Mouse (Mus musculus): Measurements from ENCODE around the gene Ppil6.
A peak's percentile ranks its signal among the peaks of the same experiment; 100 is the strongest.

Ppil6 gene

DNA sequence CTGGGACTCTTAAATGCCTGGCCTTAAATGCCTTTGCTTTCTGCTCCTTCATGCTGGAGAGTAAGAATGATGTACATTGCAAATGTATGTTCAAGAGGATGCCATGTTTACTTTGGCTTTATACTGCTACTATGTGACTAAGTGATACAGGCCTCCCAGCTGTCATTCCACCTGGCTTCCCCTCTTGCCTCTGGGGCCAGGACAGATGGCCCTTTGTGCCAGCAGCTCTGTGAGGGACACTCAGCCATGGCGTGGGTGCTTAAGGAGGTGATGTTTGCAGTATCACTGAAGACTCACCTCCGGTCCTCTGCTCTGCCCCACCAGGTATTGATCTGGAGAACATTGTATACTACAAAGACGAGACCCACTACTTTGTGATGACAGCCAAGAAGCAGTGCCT is 10.3 kb upstream of the Ppil6 start:
- DNase-seq, result no peak

DNA sequence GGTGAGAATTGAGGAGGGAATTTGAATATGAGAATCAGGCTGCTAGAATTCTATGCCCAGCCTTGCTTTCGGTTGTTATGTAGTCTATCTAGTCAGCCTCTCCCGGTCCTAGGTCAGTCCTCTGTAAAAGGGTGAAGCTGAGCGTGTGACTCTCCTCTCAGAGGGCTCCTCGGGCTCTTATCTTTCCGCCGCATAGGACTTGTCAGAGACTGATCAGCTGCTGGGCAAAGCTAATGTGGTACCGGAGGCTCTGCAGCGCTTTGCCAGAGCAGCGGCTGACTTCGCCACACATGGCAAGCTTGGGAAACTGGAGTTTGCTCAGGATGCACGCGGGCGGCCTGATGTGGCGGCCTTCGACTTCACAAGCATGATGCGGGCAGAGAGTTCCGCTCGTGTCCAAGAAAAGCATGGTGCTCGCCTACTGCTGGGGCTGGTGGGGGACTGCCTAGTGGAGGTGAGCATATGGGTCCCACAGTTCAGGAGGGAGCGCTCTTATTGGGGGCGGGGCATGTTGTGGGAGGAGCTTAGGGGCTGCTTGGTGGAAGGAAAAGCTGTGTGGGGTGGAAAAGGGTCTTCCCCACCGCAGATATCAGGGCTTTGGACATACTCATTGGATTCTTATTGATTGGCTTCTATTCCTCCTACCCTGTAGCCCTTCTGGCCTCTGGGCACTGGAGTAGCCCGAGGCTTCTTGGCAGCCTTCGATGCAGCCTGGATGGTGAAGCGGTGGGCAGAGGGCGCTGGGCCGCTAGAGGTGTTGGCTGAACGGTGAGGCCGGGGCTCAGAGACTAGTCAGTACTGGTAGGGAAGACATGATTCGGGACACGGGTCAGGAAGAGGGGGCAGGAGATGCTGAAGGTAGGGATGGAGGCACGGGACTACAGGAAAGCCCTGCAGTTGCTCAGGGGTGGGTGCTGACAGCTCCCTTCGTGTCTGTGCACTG is 9.0 kb upstream of the Ppil6 start:
- no peak for DNase-seq

DNA sequence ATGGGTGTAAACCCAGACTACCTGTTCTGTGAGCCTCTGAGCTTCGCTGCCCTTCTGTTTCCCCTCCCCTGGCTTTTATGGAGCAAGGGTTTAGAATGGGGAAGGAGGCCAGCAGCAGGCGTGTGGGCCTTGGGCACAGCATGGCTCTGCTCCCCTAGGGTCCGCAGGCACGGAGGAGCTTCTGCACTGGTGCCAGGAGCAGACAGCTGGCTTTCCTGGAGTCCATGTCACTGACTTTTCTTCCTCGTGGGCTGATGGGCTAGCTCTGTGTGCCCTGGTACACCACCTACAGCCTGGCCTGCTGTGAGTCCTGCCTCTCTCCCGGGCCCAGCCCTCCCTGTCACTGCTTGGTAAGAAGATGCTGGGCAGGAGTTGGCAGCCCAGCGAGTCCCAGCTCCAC is 7.8 kb upstream of the Ppil6 start:
- peak; percentile 51 for DNase-seq

DNA sequence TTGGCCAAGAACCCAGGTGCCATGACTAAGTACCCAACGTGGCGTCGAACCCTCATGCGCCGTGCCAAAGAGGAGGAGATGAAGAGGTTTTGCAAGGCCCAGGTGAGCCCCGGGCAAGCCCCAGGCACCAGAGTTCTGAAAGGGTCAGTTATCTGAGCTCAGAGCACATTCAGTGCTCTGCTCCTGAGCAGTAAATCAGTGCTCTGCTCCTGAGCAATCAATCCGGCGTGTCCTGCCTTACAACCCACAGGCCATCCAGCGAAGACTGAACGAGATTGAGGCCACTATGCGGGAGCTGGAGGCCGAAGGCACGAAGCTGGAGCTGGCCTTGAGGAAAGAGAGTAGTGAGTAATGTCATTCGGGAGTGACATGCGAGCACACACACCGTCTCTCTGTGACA is 4.5 kb upstream of the Ppil6 start:
- DNase-seq, result no peak

DNA sequence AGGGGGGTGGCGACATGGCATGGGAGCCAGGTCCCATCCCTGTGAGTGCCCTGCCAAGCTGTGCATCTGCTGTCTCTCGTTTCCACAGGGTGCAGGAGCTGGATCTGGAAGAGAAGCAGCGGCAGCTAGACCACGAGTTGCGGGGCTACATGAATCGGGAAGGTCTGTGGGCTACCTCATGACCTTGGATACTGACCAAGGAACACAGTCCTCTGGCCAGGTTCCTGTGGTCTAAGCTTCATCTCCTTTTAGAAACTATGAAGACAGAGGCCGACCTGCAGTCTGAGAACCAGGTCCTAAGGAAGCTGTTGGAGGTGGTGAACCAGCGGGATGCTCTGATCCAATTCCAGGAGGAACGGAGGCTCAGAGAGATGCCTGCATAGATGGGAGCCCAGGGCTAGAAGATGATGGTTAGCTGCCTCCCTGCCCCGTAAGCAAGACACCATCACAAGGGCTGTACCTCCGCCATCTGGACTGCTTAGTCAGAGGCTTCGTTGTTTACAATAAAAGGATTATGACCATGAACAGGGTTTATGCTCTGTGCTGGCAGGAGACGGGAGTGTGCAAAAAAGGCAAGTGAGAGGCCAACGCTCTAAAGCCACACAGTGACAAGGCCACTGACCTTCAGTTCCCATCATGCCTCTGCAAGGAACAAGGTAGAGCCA is 3.6 kb upstream of the Ppil6 start:
- DNase-seq, result no peak

DNA sequence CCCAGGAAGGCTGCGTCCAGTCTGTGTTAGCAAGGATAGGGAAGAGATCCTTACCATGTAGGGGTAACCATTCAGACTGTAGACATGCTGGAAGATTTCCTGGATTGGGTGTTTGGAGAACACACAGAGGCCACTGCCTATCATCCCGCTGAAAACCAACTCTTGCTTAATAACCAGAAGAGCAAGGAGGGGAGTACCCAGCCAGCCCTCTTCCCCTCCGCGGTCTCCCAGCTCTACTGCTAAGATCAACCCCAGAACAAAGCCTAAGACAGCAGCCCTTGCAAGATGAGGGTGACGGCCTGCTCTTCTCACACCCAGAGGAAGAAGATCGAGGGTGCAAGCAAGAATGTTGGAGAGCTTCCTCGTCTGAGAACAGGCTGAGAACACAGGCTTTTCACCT is 1.4 kb upstream of the Ppil6 start:
- no peak for DNase-seq

DNA sequence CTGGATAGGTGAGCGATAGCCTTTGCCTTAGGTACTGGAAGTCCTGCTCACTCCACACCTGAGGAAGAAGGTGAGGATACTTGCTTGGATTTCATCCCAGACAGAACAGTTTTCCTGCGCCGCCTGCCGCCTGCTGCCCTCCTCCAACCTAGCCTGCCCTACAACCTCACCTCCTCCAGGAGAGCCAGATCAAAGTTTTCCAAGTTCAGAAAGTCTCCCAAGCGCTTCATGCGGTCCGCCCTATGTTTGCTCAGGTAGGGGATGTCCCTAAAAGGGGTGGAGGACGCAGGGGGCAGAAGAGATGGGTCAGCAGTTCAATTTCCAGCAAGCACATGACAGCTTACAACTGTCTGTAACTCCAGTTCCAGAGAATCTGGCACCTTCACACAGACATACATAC is 945 bp upstream of the Ppil6 start:
- DNase-seq, result no peak

DNA sequence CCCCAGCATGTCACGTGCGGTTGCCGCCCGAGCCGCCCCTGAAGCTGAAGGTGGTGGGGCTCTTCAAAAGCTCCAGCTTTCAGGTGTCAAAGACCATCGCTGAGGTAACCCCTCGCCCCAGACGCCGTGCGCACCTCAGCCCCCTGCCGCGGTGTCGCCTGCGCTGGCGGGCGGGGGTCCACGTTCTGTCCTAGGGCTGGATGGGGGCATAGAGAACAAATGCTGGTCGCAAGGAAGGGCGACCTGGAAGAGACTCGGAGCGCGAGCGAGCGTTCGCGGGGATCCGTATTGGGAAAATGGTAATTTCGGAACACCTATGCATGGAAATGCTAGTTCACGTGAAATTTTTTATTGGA is 257 bp downstream of the Ppil6 start:
- no peak for DNase-seq

DNA sequence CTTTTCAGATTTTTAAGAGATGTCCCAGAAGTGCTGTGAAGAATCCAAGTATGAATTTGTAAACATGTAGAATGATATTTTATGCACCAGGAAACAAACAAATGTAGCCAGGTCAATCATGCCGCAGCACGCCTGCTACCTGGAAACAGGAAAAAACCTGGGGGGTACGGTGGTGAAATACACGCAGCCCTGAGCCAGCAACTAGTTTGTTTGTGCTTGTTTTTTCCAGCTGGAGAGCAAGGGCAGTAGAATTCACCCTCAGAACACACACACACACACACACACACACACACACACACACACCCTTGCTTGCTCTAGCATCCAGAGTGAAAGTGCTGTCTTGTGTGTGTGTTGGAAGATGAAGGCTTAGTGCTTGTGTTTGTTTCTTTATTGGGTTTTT is 872 bp downstream of the Ppil6 start:
- no peak for DNase-seq

DNA sequence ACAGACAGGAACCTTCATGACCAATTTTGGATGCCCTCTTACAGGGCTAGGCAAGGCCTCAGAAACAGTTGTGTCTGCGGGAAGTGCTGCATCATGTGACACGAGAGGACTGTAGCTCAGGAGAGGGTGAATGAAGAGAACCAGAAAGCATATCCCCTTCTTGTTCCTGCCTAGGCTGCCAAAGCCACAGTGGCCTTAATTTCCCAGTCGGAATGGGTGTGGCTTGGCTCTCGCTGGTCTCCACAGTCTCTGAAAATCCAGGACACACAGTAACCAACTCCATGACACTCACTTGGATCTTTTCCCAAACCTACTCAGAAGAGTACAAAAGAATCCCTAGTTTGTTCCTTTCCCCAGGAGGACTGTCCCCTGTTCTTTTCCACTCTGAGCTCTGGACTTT is 10.7 kb downstream of the Ppil6 start:
- peak; percentile 27 for DNase-seq

DNA sequence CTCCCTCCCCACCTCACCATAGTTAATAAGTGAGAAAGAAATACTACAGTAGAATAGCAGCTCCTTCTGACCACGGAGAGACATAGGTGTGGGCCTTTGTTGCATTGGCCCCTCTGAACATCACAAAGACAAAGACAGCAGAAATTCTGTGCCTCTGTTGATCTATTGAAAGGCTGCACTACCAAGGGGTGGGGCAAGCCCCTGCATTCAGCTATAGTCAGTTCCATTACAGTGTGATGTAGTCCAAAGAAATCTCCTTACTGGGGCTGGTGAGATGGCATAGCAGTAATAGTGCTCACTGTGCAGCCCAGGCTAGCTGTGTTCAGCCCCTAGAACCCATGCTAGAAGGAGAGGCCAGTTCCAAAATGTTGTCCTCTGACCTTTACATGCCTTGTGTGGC is 14.8 kb downstream of the Ppil6 start:
- no peak for DNase-seq

DNA sequence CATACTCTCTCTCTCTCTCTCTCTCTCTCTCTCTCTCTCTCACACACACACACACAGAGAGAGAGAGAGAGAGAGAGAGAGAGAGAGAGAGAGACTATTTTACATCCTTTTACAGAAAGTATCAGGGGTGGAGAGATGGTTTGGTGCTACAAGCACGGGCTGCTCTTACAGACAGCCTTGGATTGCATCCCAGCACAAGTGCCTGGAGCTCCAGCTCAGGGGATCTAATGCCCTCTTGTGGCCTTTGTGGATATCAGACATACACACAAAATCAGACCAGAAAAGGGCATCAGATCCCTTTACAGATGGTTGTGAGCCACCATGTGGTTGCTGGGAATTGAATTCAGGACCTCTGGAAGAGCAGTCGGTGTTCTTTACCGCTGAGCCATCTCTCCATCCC is 15.2 kb downstream of the Ppil6 start:
- peak; percentile 80 for DNase-seq

DNA sequence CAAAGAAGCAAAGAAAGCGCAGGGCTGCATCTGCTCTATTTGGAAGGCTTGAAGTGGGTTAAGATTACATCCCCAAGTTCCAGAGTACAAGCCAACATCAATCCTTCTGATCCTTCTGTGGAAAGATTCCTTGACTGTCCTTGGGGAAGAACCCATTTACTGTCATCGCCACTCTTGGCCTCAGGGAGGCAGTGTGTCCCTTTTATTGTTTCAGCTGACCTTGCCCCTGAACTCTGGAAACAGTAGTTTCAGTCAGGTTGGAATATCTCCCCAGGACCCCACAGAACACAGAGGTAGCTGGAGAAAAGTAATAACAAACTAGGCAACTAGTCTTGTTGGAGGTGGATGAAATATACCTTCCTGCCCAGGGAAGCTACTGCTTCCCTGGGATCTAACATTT is 18.9 kb downstream of the Ppil6 start:
- DNase-seq, result no peak

DNA sequence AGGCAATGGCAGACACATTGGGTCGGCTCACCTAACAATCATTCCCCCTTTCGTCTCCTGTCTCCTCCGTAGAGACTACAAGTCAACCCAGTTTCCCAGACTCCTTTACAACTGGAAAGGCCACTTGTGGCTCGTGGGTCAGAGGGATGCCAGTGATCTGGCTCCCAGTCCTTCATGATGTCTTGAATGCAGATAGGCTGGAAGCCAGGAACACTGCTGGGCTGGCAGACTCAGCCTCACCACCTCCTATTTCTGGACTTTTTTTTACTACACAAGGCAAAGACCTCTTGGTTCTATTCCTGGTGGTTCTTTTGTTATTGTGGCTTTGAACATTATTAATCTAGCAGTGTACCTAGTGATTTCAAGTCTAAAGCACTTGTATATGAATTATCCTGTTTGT is 24.1 kb downstream of the Ppil6 start:
- DNase-seq, result no peak

DNA sequence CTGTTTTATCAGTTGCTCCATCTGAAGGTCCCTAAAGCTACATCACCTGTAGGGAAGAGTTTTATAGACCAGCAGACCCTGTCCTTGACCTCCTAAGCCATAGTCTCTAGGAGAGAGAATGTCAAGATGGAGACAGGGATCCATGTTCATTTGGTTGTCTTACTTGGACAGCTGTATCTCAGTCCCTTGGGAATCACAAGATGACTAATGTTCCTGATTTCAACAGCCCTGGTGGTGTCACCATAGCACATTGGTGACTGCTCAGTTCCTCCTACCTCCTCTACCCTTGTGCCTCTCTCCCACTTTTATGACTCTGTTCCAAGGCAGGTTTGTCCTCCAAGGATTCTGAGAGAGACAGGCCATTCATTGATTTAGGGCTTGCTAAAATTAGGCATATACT is 24.7 kb downstream of the Ppil6 start:
- no peak for DNase-seq

DNA sequence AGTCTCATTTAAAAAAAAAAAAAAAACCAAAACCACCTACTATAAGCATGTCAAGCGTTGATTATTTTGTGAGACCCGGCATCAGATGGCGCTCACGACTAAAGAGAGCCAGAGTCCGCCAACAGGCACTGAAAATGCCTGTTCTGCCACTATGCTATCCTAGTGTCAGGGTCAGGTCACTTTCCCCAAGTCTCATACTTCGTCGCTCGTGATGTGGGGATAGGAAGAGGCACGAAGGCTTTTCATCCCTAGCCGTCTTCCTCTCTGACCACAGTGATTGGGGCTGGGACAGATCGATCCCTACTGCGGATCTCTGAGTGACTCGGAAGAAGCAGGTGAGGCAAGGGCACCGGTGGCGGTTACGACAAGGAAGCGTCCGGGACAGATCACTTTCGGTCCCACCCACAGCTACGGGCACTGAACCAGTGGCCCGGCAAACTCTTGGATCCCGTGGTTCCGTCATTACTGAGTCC is 28.3 kb downstream of the Ppil6 start:
- DNase-seq, result peak; percentile 81

DNA sequence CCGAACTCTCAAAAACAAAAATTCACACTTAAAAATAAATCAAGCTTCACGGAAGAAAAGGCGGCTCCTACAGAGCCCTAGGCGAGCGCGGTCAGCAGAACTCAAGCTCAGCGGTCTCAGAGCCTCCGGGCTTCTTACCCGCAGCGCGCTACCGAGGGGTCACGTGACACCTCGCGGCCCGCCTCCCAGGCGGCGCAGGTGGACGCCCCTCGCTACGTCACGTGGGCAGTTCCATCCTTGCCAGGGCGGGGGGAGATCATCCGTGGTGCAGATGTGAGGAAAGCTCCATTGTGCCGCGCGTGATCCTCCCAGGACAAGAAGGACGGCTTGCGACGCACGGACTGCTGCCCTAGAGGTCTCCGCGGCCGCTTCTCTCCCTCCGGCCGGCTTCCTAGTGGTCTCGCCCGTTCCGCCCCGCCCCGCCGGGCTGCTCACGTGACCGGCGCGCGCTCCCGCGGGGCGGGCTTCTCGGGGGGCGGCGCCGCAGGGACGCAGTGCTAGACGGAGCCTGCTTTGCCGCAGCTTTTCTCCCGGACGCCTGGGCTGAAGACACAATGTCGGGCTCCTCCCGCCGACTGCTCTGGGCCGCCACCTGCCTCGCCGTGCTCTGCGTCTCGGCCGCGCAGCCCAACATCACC is 28.9 kb downstream of the Ppil6 start, which contains the start of gene Cd164:
Gene Cd164 (plus strand): TSS at position 434 of the 638 bp plus-strand sequence.
- DNase-seq, result peak; percentile 95

DNA sequence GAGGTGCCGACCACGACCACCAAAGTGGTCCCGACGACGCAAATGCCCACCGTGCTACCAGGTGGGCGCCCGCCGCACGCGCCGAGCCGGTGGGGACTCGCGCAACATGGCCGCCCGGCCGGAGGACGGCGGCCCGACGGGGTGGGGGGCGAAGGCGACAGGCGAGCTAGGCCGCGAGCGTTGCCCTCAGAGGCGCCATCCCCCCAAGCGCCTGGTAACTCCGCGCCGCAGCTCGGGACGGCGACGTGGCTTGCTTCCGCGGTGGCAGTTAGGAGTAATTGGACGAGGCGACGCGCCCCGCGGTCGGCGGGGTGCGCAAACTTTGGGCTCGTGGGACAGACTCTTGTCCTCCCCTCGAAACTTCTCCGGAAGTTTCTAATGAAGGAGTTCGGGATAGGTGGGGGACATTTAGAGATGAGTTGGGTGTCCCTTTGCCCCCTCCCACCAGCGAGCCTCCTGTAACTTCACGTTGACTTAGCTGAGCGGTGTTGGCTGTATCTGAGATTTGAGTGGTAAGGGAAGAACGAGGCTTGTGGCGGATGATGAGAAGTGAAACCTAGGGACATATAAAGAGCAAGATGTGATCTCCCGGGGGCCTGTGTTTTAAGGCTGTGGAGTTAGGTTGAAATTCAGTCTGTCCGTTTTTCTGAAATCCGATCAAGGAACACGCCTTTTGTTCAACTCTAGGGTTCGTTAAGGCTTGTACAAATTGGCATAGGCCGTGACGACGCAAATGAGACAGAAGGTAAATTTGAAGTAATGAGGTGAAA is 29.6 kb downstream of the Ppil6 start:
- no peak for DNase-seq

DNA sequence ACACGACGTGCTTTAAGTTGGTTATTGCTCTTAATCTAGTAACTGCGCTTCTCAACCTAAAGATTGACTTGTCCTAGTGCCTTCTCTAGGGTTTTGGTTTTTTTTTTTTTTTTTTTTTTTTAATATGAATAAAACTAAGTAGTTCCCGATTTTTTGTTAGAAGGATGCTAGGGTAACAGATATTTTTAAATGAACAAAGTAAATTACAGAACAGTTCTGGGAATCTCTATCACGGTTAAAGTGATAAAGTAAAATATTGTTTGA is 30.1 kb downstream of the Ppil6 start:
- no peak for DNase-seq

DNA sequence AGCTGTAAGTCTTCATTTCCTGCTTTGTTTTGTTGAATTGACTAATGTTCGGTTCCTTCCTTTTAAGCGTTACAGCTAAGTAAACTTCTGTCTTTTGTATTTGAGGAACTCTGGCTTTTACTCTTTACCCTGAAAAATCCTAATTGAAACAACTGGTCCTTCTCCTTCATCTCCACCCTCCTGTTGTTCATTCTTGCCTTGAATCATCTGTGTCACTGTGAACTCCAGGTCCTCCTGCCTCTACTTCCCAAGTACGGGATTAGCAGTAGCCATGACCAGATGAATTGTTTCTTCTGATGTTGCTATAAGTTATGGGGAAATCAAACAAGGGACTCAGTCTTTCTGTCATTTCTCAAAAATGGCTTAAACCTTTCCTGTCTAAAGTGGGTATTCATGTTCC is 33.1 kb downstream of the Ppil6 start:
- no peak for DNase-seq

DNA sequence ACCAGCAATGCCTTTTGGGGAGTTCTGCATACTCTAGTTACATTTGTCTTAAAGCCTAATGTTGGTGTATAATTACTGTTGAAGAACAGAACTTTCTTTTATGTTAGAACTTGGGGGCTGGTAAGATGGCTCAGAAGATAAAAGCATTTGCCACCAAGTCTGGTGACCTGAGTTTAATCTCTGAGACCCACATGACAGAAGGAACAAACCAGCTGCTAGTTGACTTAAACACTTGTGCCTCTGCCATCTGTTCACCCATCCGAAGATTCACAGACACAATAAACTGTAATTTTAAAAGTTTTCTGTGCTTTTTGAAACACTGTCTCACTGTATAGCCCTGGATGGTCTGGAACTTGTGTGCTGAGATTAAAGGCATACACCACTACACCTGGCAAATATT is 35.5 kb downstream of the Ppil6 start:
- DNase-seq, result no peak

DNA sequence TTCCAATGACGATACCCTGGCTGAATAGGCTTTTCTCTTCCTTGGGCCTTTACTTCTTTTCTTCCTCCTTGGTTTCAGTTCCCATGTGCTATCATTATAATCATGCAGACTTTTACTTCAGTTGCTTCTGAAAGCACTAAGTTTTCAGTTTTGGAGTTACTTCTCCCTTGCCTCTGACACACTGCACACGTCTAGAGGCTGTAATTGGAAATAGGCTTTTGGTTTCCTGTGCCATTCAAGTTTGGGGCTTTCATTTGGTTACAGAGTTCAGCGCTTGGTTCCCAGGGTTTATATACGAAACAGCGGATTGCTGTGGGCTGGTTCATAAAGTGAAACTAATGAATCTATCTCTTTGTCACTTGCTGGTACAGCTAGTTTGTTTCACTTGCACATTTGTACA is 39.7 kb downstream of the Ppil6 start:
- DNase-seq, result no peak

DNA sequence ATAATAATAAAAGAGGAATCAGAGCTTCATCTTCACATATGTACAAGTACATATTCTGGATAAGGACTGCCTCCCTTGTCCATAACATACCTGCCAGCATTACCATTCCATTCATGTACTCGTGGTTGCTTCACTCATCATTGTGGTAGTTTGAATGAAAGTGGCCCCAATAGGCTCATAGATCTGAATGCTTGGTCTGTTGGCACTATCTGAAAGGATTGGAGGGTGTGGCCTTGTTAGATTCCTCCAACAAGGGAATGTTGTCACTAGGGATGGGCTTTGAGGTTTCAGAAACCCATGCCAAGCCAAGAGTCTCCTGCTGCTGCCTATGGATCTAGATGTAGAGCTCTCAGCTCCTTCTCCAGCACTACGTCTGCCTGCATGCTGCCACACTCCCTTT is 45.8 kb downstream of the Ppil6 start:
- DNase-seq, result no peak

All from cerebellum, adult 11-12 months (tissue).